Mouse (Mus musculus) splenic B cell, adult 2 months (primary cell): Measurements from ENCODE around the gene Adgrl3.

Experiments used
- DNase-seq: peaks from one replicate; pipeline ENCODE4 v3.0.0-alpha.2; 2011; ENCODE audit warnings: low read depth, low spot score
- H3K27me3 ChIP-seq: 2 replicates; pipeline ENCODE4 v1.6.1; 2012; ENCODE audit warnings: mild to moderate bottlenecking, low read length, moderate library complexity, mixed read lengths; ENCODE audit not compliant: control insufficient read depth, poor library complexity, insufficient read depth, severe bottlenecking
- H3K36me3 ChIP-seq: 2 replicates; pipeline ENCODE4 v1.6.1; 2012; ENCODE audit warnings: mild to moderate bottlenecking, low read length, moderate library complexity, mixed read lengths; ENCODE audit not compliant: control insufficient read depth, poor library complexity, insufficient read depth, severe bottlenecking

The Adgrl3 gene

DNA sequence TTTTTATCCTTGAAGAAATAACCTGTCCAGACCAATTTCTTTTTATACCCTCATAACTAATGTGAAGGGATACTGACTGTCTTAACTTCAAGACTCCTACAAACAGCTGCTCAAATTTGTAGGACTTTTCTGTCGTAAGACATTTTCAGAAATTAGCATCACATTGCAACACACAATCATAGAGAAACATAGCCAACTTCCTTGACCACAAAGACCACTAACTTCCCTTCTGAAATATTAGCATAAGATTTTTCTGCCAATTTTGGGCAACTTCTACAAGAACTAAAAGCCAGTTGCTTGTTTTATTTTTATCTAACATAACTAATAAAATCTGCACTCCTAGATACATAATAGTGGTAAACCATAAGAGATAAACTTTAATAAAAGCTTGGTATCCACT is 87.5 kb downstream of the Adgrl3 start:
- DNase-seq = no peak
- Histone ChIP-seq H3K27me3 (no peaks in the 10 kb centered on the region), H3K36me3 (no peaks in the 10 kb centered on the region)

DNA sequence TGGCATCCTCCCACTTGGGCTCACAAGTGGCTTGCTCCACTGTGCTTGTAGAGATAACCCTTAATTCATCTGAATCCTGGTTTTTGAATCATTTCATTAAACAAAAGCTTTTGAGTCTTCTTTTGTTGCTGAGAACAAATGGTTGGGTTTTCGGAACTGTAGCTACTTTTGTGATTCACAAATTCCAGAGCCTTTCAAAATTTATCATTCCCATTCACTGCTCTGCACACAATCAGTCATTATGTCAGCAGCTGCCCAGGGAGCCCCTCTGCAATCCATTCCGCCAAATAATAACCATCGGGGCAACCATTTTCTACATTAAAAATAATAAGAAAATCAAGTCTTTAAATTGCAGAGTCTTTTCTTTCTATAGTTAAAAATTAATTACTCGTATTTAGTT is 104.5 kb downstream of the Adgrl3 start:
- DNase-seq = no peak
- no peaks in the 10 kb centered on the region for H3K27me3 ChIP-seq
- H3K36me3 ChIP-seq = no peaks in the 10 kb centered on the region

DNA sequence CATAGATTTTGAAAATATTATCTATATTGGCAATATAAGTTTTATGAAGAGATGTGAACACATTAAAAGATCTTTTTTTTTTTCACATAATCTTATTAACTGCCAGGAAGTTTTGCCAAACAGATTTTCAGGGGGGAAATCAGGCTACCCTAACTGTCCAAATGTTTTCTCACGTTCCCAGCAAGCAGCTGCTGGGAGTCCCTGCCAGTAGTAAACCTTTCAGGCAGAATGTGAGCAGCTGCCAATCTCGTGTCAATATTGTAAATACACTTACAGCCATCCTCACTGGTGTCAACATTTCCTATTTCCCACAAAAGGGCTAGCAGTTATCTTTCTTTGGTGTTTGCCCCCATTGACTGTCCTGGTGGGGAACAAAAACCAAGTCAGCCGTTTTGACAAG is 107.7 kb downstream of the Adgrl3 start:
- Histone ChIP-seq H3K27me3 (no peaks in the 10 kb centered on the region), H3K36me3 (no peaks in the 10 kb centered on the region)
- no peak for DNase-seq

DNA sequence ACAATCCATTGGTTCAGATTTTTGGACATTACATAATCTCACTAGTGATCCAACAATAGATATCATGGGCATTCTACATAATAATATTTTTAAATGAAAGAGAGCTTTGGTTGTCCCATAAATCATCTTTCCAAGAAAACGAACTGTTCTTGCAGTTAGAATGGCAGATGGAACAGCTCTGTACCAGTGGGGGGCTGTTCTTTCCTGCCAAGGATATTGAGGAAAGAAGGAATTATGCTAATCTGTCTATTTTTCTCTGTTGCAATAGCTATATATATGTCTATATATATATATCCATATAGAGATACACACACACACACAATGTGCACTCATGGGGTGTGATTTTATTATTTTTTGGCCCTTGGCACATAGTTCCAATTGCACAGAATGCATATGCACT is 116.5 kb downstream of the Adgrl3 start:
- DNase-seq = no peak
- no peaks in the 10 kb centered on the region for H3K27me3 ChIP-seq

GRCm38 (mm10) chr5:81155791-81156190 is 135.9 kb downstream of the Adgrl3 start:
- Histone ChIP-seq H3K27me3 (no peaks in the 10 kb centered on the region), H3K36me3 (no peaks in the 10 kb centered on the region)
- no peak for DNase-seq

More for the DNA sequence above, 116.5 kb downstream of the Adgrl3 start:
- no peaks in the 10 kb centered on the region for H3K36me3 ChIP-seq

GRCm38 (mm10) chr5:81156281-81156680 is 136.3 kb downstream of the Adgrl3 start:
- Histone ChIP-seq H3K27me3 (no peaks in the 10 kb centered on the region), H3K36me3 (no peaks in the 10 kb centered on the region)
- no peak for DNase-seq

- DNase-seq = no peak
- Histone ChIP-seq H3K36me3 (no peaks in the 10 kb centered on the region), H3K27me3 (no peaks in the 10 kb centered on the region)
These were observed 136.9 kb downstream of the Adgrl3 start for GRCm38 (mm10) chr5:81156796-81157195.

DNA sequence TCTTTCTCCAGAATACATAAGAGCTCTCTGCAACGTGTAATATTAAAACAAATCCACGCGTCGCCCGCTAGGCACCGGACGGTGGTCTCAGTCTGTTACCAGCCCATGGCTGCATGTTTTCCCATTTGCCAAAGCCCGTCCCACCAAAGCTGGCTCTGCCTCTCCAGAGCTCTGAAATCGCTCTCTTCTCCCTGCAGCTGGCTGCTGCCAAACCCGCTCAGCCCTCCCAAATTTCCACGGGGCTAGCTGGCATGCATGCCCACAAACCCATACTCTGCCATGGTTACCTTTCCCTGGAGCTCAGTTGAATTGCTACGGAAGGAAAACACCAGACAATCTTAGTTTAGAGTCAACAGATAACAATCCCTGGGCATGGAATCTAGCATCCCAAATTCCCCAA is 139.1 kb downstream of the Adgrl3 start:
- DNase-seq = no peak
- H3K27me3 ChIP-seq = no peaks in the 10 kb centered on the region
- no peaks in the 10 kb centered on the region for H3K36me3 ChIP-seq

DNA sequence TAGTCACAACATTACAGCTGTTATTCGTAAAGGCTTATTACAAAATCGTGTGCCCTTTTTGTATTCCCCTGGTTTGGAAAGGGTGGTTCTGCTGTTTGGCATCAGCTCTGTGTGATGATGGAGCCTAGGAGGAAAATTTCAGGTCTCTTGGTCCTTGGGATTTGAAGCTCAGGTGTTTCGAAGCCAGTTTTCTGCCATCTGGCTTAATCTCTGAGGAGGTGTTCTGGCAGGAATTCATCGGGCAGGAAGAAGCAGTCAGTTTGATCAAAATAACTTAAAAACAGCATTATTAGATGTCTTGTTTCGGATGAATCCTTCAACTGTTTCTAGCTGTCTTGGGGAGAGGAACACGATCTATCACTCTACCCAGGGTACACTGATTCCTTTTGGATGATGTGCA is 140.5 kb downstream of the Adgrl3 start:
- no peaks in the 10 kb centered on the region for H3K27me3 ChIP-seq
- H3K36me3 ChIP-seq = no peaks in the 10 kb centered on the region
- no peak for DNase-seq

DNA sequence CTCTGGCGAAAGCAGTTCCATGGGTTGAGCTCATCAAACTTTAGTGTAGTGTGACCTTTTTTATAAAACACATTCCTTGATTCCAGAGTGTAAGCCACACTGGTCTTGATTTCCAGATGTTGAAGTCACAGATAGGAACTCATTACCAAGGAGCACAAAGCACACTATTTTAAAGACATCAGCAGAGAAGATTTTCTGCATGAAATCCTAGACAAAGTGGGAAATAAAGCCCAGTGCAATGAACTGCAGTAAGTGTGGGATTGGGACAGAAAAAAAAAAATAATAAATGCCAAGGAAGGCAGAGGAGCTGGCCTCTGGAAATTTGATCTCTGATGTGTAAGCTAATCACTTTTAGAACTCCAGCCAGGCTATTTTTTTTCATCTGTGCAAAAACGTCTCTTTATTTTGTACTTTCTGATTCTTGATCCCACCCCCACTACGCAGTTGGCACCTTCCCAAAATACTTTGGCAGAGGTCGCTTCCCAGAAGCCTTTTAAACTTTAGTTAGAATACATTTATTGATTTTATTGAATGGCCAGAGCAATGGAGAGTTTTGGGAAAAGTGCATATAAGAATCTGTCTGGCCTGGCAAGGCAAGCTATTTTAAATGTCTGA is 169.0 kb downstream of the Adgrl3 start:
- DNase-seq = no peak
- no peaks in the 10 kb centered on the region for H3K36me3 ChIP-seq

DNA sequence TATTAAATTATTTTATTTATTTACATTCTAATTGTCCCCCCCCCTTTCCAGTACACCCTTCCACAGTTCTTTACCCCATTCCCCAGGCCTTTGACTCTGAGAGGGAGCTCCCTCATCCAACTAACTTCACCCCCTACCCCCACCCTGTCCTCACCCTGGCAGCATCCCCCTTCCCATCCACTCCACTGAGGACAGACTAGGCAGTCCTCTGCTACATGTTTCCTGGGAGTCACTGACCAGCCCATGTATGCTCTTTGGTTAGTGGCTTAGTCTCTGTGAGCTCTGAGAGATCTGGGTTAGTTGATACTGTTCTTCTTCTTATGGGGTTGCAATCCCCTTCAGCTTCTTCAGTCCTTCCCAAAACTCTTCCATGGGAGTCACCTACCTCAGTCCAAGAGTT is 180.4 kb downstream of the Adgrl3 start:
- no peaks in the 10 kb centered on the region for H3K36me3 ChIP-seq
- no peaks in the 10 kb centered on the region for H3K27me3 ChIP-seq
- no peak for DNase-seq

More for the DNA sequence above, 169.0 kb downstream of the Adgrl3 start:
- H3K27me3 ChIP-seq = no peaks in the 10 kb centered on the region

DNA sequence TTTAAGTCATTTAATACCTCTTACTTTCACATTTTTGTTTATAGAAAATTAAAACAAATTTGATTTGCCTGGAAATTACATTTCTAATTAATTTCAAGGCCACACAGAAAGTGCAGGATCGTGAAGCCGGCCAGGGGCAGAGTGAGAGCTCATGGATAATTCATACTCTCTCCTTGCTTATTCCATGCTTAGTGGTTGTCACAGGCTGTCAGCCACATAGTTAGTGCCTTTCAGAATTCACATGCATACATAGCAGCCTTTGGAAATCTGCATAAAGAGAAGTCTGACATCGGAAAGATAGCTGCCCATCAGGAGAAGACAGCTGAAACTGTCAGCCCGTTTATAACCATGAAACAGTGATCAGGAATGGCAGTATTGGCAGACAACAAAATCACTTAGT is 181.9 kb downstream of the Adgrl3 start:
- DNase-seq = no peak
- Histone ChIP-seq H3K27me3 (no peaks in the 10 kb centered on the region), H3K36me3 (no peaks in the 10 kb centered on the region)

DNA sequence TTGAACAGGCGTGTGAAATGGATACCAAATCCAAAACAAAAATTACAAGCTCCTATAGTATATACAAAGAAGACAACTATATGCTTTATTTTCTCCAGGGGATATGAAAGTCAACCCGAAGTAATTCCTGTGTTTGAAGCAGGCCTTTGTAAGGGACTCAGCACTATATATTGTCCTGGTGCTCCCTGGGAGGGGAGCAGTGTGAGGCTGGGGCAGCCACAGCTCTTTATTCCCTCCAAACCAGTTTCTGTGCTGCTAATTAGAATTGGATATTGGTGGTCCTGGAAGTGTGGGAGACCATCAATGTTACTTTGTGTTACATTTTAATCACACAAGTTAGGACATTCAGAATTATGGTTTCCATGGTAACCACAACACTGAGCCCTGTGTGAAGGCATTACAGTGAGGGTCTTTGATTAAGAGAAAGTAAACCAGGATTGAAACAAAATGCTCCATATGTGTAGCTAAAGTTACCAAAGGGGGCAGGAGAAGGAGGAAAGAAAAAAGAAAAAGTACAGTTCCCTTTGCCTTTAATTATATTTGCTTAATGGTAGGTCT is 198.6 kb downstream of the Adgrl3 start:
- Histone ChIP-seq H3K36me3 (no peaks in the 10 kb centered on the region), H3K27me3 (no peaks in the 10 kb centered on the region)
- no peak for DNase-seq

GRCm38 (mm10) chr5:81224465-81224864 is 204.5 kb downstream of the Adgrl3 start:
- Histone ChIP-seq H3K27me3 (no peaks in the 10 kb centered on the region), H3K36me3 (no peaks in the 10 kb centered on the region)
- DNase-seq = no peak

DNA sequence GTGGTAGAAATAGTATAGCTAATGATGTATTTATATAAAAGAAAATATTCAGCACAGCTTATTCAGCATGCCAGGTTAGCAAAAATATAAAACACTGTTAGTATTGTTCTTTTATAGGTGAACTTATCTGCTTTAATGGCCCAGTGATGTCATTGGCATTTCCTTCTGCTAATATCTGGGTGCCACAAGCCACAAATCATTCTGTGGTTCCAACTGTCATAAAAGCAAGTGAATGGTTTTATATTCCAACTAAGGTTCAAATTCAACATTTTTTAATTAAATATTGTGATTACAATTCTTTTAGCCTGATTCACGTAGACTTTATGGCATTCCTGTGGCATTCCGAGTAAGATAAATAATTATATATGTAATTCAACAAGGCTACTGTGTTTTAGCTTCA is 205.5 kb downstream of the Adgrl3 start:
- no peak for DNase-seq
- H3K27me3 ChIP-seq = no peaks in the 10 kb centered on the region
- no peaks in the 10 kb centered on the region for H3K36me3 ChIP-seq

GRCm38 (mm10) chr5:81227256-81227655 is 207.3 kb downstream of the Adgrl3 start:
- DNase-seq = no peak
- Histone ChIP-seq H3K36me3 (no peaks in the 10 kb centered on the region), H3K27me3 (no peaks in the 10 kb centered on the region)
